Mouse (Mus musculus): ENCODE measurements around the gene Gnat2. TPM values are rescaled to one million over a fixed set of nuclear protein-coding genes. Genes with fewer than 3 reads are reported as not detected.
A peak's percentile ranks its signal among the peaks of the same experiment; 100 is the strongest.

The Gnat2 gene
- total and polyA plus RNA-seq, 2 experiments from 2014 or later = 0.10 to 0.27 TPM

- Histone ChIP-seq H3K27me3 (ENCODE audit: insufficient read depth, low read length) (no peaks in the 10 kb centered on the region), H3K4me3 (ENCODE audit: low read depth, low read length) (no peak overlapping the region), H3K4me2 (ENCODE audit: low read depth) (no peak overlapping the region), H3K9ac (no peak overlapping the region), H3K27ac (ENCODE audit: low read depth, low read length) (0 out of 2 replicates have a peak overlapping the region, but pooled peaks have one; percentile 21), H3K9me3 (ENCODE audit: low read length) (no peaks in the 10 kb centered on the region), H3K36me3 (ENCODE audit: insufficient read depth) (no peaks in the 10 kb centered on the region), H3K4me1 (ENCODE audit: insufficient read depth) (no peaks in the 10 kb centered on the region)
- whole genome bisulfite sequencing = 65% methylated on average over 11 of the region's 11 CpGs
- DNase-seq (peak; percentile 56), ATAC-seq (peak; percentile 78)
- TF ChIP-seq CTCF (IDR thresholded peaks at IDR 0.05; ENCODE audit: low read depth) = no peak
Observed at GRCm38 (mm10) chr3:108134701-108135100, 42.1 kb downstream of the Gnat2 start.

- Histone ChIP-seq H3K36me3 (ENCODE audit: insufficient read depth) (no peaks in the 10 kb centered on the region), H3K27ac (ENCODE audit: low read depth, low read length) (no peak overlapping the region), H3K4me2 (ENCODE audit: low read depth) (no peak overlapping the region), H3K9me3 (ENCODE audit: low read length) (no peaks in the 10 kb centered on the region), H3K27me3 (ENCODE audit: insufficient read depth, low read length) (no peaks in the 10 kb centered on the region), H3K4me3 (ENCODE audit: low read depth, low read length) (no peak overlapping the region), H3K4me1 (ENCODE audit: insufficient read depth) (no peaks in the 10 kb centered on the region), H3K9ac (no peak overlapping the region)
- ATAC-seq (no peak), DNase-seq (no peak)
- 82% methylated on average over 1 of the region's 1 CpGs for WGBS
- TF ChIP-seq CTCF (IDR thresholded peaks at IDR 0.05; ENCODE audit: low read depth) = no peak
Observed at GRCm38 (mm10) chr3:108139113-108139512, 46.5 kb downstream of the Gnat2 start.

- Histone ChIP-seq H3K9ac (no peak overlapping the region), H3K4me1 (ENCODE audit: insufficient read depth) (no peaks in the 10 kb centered on the region; the same call in 1 of the 2 replicates), H3K4me2 (ENCODE audit: low read depth) (no peak overlapping the region), H3K27me3 (ENCODE audit: insufficient read depth, low read length) (no peaks in the 10 kb centered on the region), H3K36me3 (ENCODE audit: insufficient read depth) (no peaks in the 10 kb centered on the region), H3K27ac (ENCODE audit: low read depth, low read length) (no peak overlapping the region), H3K4me3 (ENCODE audit: low read depth, low read length) (no peak overlapping the region), H3K9me3 (ENCODE audit: low read length) (no peaks in the 10 kb centered on the region)
- TF ChIP-seq CTCF (IDR thresholded peaks at IDR 0.05; ENCODE audit: low read depth) = no peak
- 89% methylated on average over 4 of the region's 4 CpGs for WGBS
- no peak for DNase-seq
- no peak for ATAC-seq
Observed at GRCm38 (mm10) chr3:108140786-108141185, 48.2 kb downstream of the Gnat2 start.

- Histone ChIP-seq H3K36me3 (ENCODE audit: insufficient read depth) (no peaks in the 10 kb centered on the region), H3K9ac (peak within 1 kb of the TSS; percentile 92), H3K4me2 (ENCODE audit: low read depth) (peak within 1 kb of the TSS; percentile 76), H3K9me3 (ENCODE audit: low read length) (no peaks in the 10 kb centered on the region), H3K27ac (ENCODE audit: low read depth, low read length) (peak within 1 kb of the TSS; percentile 96), H3K4me1 (ENCODE audit: insufficient read depth) (no peaks in the 10 kb centered on the region; the same call in 1 of the 2 replicates), H3K27me3 (ENCODE audit: insufficient read depth, low read length) (no peaks in the 10 kb centered on the region), H3K4me3 (ENCODE audit: low read depth, low read length) (peak within 1 kb of the TSS; percentile 97)
- peak; percentile 94 for DNase-seq
- peak; percentile 59 for TF ChIP-seq CTCF (IDR thresholded peaks at IDR 0.05; ENCODE audit: low read depth)
- under 1% methylated on average over 63 of the region's 63 CpGs for WGBS
- ATAC-seq = peak; percentile 96
Observed at GRCm38 (mm10) chr3:108145534-108146445, 53.2 kb downstream of the Gnat2 start, which contains the start of gene Gnai3. TSS of gene Gnai3 (minus strand) at chr3:108146146.

- H3K36me3 ChIP-seq (ENCODE audit: insufficient read depth) = no peaks in the 10 kb centered on the region
- no peaks in the 10 kb centered on the region for H3K9me3 ChIP-seq (ENCODE audit: low read length)
- ATAC-seq = no peak
- peak overlapping the region; percentile 96; the same call in 1 of the 2 replicates for H3K27ac ChIP-seq (ENCODE audit: low read depth, low read length)
- DNase-seq = no peak
- TF ChIP-seq CTCF (IDR thresholded peaks at IDR 0.05; ENCODE audit: low read depth) = no peak
- H3K9ac ChIP-seq = peak overlapping the region; percentile 92
- peak overlapping the region; percentile 97 for H3K4me3 ChIP-seq (ENCODE audit: low read depth, low read length)
- H3K4me1 ChIP-seq (ENCODE audit: insufficient read depth) = no peaks in the 10 kb centered on the region; the same call in 1 of the 2 replicates
- 54% methylated on average over 5 of the region's 5 CpGs for WGBS
- peak overlapping the region; percentile 76 for H3K4me2 ChIP-seq (ENCODE audit: low read depth)
- no peaks in the 10 kb centered on the region for H3K27me3 ChIP-seq (ENCODE audit: insufficient read depth, low read length)
Observed at GRCm38 (mm10) chr3:108146671-108147070, 54.1 kb downstream of the Gnat2 start.

- peak; percentile 96 for TF ChIP-seq CTCF (IDR thresholded peaks at IDR 0.05; ENCODE audit: low read depth)
- Histone ChIP-seq H3K27ac (ENCODE audit: low read depth, low read length) (no peak overlapping the region), H3K4me3 (ENCODE audit: low read depth, low read length) (no peak overlapping the region), H3K27me3 (ENCODE audit: insufficient read depth, low read length) (no peaks in the 10 kb centered on the region), H3K4me2 (ENCODE audit: low read depth) (no peak overlapping the region), H3K9me3 (ENCODE audit: low read length) (no peaks in the 10 kb centered on the region), H3K4me1 (ENCODE audit: insufficient read depth) (no peaks in the 10 kb centered on the region; the same call in 1 of the 2 replicates), H3K9ac (no peak overlapping the region), H3K36me3 (ENCODE audit: insufficient read depth) (no peaks in the 10 kb centered on the region)
- peak; percentile 77 for ATAC-seq
- WGBS = 60% methylated on average over 11 of the region's 11 CpGs
- peak; percentile 94 for DNase-seq
Observed at GRCm38 (mm10) chr3:108147386-108148235, 55.0 kb downstream of the Gnat2 start.

Other genes starting within 250 kb of the Gnat2 start
- gene Eps8l3, start 215.6 kb upstream of the Gnat2 start, total RNA-seq (2014; rRNA removed) = not detected in 2 replicates
- not detected in 2 replicates for gene Eps8l3, start 215.6 kb upstream of the Gnat2 start, polyA plus RNA-seq (2015; fragmentation: Nextera tagmentation; extraction: Ambion mirVana)
- gene Gstm5, start 197.0 kb upstream of the Gnat2 start, total RNA-seq (2014; rRNA removed) = 141 and 164 TPM in 2 replicates
- 250 and 273 TPM in 2 replicates for gene Gstm5, start 197.0 kb upstream of the Gnat2 start, polyA plus RNA-seq (2015; fragmentation: Nextera tagmentation; extraction: Ambion mirVana)
- 32.2 and 38.9 TPM in 2 replicates for gene Gstm7, start 161.0 kb upstream of the Gnat2 start, total RNA-seq (2014; rRNA removed)
- gene Gstm7, start 161.0 kb upstream of the Gnat2 start, polyA plus RNA-seq (2015; fragmentation: Nextera tagmentation; extraction: Ambion mirVana) = 42.4 and 44.8 TPM in 2 replicates
- gene Gstm6, start 149.0 kb upstream of the Gnat2 start, total RNA-seq (2014; rRNA removed) = 12.5 and 20.7 TPM in 2 replicates
- gene Gstm6, start 149.0 kb upstream of the Gnat2 start, polyA plus RNA-seq (2015; fragmentation: Nextera tagmentation; extraction: Ambion mirVana) = 12.5 and 20.0 TPM in 2 replicates
- gene Gstm3, start 123.5 kb upstream of the Gnat2 start, total RNA-seq (2014; rRNA removed) = not detected in 2 replicates
- gene Gstm3, start 123.5 kb upstream of the Gnat2 start, polyA plus RNA-seq (2015; fragmentation: Nextera tagmentation; extraction: Ambion mirVana) = not detected in 2 replicates
- gene Gstm2, start 106.3 kb upstream of the Gnat2 start, total RNA-seq (2014; rRNA removed) = 6.5 TPM in 2 replicates
- gene Gstm2, start 106.3 kb upstream of the Gnat2 start, polyA plus RNA-seq (2015; fragmentation: Nextera tagmentation; extraction: Ambion mirVana) = 11.9 and 12.0 TPM in 2 replicates
- 57.9 and 58.1 TPM in 2 replicates for gene Gstm1, start 74.8 kb upstream of the Gnat2 start, total RNA-seq (2014; rRNA removed)
- 190 and 241 TPM in 2 replicates for gene Gstm1, start 74.8 kb upstream of the Gnat2 start, polyA plus RNA-seq (2015; fragmentation: Nextera tagmentation; extraction: Ambion mirVana)
- 5.5 and 5.6 TPM in 2 replicates for gene Gstm4, start 47.9 kb upstream of the Gnat2 start, total RNA-seq (2014; rRNA removed)
- 20.7 and 22.9 TPM in 2 replicates for gene Gstm4, start 47.9 kb upstream of the Gnat2 start, polyA plus RNA-seq (2015; fragmentation: Nextera tagmentation; extraction: Ambion mirVana)
- 46.6 and 48.7 TPM in 2 replicates for gene Ampd2, start 6.1 kb upstream of the Gnat2 start, total RNA-seq (2014; rRNA removed)
- 38.8 and 47.0 TPM in 2 replicates for gene Ampd2, start 6.1 kb upstream of the Gnat2 start, polyA plus RNA-seq (2015; fragmentation: Nextera tagmentation; extraction: Ambion mirVana)
- gene Gnai3, start 53.4 kb downstream of the Gnat2 start, total RNA-seq (2014; rRNA removed) = 109 and 120 TPM in 2 replicates
- gene Gnai3, start 53.4 kb downstream of the Gnat2 start, polyA plus RNA-seq (2015; fragmentation: Nextera tagmentation; extraction: Ambion mirVana) = 104 and 118 TPM in 2 replicates
- 8.1 and 9.8 TPM in 2 replicates for gene Gpr61, start 62.1 kb downstream of the Gnat2 start, total RNA-seq (2014; rRNA removed)
- 3.2 and 5.3 TPM in 2 replicates for gene Gpr61, start 62.1 kb downstream of the Gnat2 start, polyA plus RNA-seq (2015; fragmentation: Nextera tagmentation; extraction: Ambion mirVana)
- 20.4 and 22.0 TPM in 2 replicates for gene Amigo1, start 93.5 kb downstream of the Gnat2 start, total RNA-seq (2014; rRNA removed)
- 9.4 and 12.1 TPM in 2 replicates for gene Amigo1, start 93.5 kb downstream of the Gnat2 start, polyA plus RNA-seq (2015; fragmentation: Nextera tagmentation; extraction: Ambion mirVana)
- gene Cyb561d1, start 108.4 kb downstream of the Gnat2 start, total RNA-seq (2014; rRNA removed) = 4.1 and 5.4 TPM in 2 replicates
- gene Cyb561d1, start 108.4 kb downstream of the Gnat2 start, polyA plus RNA-seq (2015; fragmentation: Nextera tagmentation; extraction: Ambion mirVana) = 3.3 and 4.5 TPM in 2 replicates
- 22.0 and 23.4 TPM in 2 replicates for gene Atxn7l2, start 118.1 kb downstream of the Gnat2 start, total RNA-seq (2014; rRNA removed)
- 18.1 and 20.7 TPM in 2 replicates for gene Atxn7l2, start 118.1 kb downstream of the Gnat2 start, polyA plus RNA-seq (2015; fragmentation: Nextera tagmentation; extraction: Ambion mirVana)
- 0.29 and 1.0 TPM in 2 replicates for gene Sypl2, start 133.9 kb downstream of the Gnat2 start, total RNA-seq (2014; rRNA removed)
- 0.42 and 0.70 TPM in 2 replicates for gene Sypl2, start 133.9 kb downstream of the Gnat2 start, polyA plus RNA-seq (2015; fragmentation: Nextera tagmentation; extraction: Ambion mirVana)
- gene Psma5, start 164.1 kb downstream of the Gnat2 start, total RNA-seq (2014; rRNA removed) = 134 and 189 TPM in 2 replicates
- 239 and 278 TPM in 2 replicates for gene Psma5, start 164.1 kb downstream of the Gnat2 start, polyA plus RNA-seq (2015; fragmentation: Nextera tagmentation; extraction: Ambion mirVana)
- 61.9 and 69.0 TPM in 2 replicates for gene Sort1, start 191.3 kb downstream of the Gnat2 start, total RNA-seq (2014; rRNA removed)
- gene Sort1, start 191.3 kb downstream of the Gnat2 start, polyA plus RNA-seq (2015; fragmentation: Nextera tagmentation; extraction: Ambion mirVana) = 11.3 and 12.9 TPM in 2 replicates

Data from forebrain, postnatal 0 days (tissue).